Mouse (Mus musculus) right cerebral cortex, adult 18-20 months (tissue): ENCODE measurements around the gene Snap29.

ENCODE experiments used
- DNase-seq: peaks from one replicate; pipeline ENCODE4 v3.0.0; 2022; ENCODE audit warnings: mixed read lengths

The Snap29 gene

DNA sequence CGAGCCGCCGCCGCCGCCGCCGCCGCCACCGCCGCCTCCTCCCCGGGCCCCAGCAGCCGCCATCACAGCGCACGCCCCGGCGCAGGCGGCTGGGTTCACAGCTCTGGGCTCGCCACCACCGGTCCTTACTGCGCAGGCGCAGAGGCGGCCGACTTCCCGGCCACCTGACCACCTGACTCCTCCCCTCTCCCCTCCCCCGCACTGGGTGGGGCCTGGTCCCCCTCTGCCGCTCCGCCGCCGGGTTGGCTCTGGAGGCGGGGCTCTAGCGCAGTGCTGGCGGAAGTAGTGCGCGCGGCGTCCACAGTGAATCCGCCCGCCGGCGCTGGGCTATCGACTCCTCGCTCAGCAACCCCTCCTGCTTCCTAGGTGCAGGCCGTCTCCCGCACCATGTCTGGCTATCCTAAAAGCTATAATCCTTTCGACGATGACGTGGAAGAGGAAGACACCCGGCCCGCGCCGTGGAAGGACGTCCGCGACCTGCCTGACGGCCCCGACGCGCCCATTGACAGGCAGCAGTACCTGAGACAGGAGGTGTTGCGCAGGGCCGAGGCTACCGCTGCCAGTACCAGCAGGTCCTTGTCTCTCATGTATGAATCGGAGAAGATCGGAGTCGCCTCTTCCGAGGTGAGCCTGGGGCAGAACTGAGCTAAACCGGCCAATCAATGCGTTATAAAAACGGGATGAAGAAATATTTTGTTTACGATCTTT, at the start of gene Snap29, which contains the start of gene Pi4ka:
Snap29 (plus strand) TSS at position 251 of the 708 bp plus-strand sequence.
Pi4ka (minus strand) TSS at position 579 of the 708 bp plus-strand sequence.
- DNase-seq, result peak; percentile 100

DNA sequence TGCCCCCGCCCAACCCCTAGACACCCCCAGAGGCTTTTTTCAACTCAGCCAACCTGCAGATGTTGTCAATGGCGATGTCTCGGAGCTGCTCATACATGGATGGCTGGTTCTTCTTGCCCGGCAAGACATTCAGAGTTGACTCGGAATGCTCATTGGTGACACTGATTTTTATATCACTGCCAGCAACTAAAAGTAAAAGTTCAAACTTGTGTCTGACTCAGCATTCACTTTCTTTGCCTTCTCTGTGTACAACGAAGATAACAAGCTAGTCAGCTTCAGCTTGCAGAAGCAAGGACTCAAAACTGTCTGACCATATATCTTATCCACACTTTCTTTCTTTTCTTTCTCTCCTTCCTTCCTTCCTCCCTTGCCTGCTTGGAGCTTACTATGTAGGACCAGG, 49.8 kb upstream of the Snap29 start:
- DNase-seq, result no peak

DNA sequence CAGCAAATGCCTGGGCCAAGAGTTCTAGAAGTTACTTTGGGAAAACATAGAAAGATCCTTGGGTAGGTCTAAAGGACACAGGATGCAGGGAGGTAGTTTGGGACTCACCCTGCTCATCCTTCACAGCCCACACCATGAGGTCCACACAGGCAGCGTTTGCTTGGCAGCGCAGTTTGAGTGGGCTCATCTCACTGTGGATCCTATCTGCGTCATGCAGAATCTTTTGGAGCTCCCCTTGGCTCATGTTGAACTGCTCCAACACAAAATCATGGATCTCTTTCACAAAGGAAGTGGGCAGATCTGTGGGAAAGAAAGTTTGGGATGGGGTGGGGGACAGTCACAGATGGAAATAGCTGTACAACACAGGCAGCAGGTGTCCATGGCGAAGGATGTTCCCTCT, 47.0 kb upstream of the Snap29 start:
- DNase-seq, result peak; percentile 33

DNA sequence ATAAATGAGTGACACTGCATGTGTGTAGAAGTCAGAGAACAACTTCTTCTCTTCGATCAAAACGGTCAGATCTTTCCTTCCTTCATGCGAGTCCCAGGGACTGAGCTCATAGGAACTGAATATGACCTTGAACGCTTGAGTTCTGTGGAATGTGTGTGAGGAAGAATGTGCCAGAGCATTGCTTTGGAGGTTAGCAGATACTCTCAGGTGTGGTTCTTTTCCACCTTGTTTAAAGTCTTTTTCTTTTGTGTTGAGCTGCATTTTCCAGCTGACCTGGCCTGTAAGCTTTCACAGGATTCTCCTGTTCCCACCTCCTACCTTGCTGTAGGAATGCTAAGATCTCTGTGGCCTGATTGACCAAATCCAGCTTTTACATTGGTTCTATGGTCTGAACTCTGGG, 23.5 kb upstream of the Snap29 start:
- no peak for DNase-seq

- DNase-seq, result no peak
Observed at GRCm38 (mm10) chr16:17383594-17384326, 22.0 kb upstream of the Snap29 start.

DNA sequence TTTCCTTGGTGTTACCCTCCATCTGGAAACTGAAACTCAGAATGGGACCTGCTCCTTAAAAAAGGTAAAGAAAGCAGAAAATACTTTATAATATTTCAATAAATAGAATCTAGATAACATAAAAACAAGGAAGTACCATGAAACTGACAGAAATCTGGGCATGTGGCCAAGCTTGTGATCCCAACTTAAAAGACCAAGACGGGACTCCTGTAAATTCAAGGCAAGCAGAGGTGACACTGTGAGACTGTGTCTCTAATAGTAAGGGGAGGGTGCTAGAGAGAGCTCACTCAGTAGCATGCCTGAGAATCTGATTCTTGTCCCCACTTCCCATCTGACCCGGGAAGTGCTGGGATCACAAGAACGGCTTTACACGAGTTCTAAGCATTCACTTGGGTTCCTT, 13.0 kb upstream of the Snap29 start:
- DNase-seq, result no peak

DNA sequence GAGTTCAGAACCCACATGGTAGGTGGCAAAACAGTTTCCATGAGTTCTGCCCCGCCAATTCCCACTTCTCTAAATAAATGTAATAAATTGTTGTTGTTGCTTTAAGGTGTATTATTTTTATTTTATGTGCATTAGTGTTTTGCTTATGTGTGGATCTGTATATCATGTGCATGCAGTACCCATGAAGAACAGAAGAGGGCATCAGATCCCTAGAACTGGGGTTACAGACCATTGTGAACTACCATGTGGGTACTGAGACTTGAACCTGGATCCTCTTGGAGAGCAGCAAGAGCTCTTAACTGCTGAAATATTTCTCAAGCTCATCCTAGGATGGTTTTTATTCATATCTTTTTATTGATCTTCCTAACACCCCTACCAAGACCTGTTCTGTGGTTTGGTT, 2.9 kb upstream of the Snap29 start:
- DNase-seq, result peak; percentile 28

- DNase-seq, result peak; percentile 93
Observed at GRCm38 (mm10) chr16:17405271-17405696, 502 bp upstream of the Snap29 start.

GRCm38 (mm10) chr16:17406512-17407231, 886 bp downstream of the Snap29 start:
- DNase-seq, result peak; percentile 21

DNA sequence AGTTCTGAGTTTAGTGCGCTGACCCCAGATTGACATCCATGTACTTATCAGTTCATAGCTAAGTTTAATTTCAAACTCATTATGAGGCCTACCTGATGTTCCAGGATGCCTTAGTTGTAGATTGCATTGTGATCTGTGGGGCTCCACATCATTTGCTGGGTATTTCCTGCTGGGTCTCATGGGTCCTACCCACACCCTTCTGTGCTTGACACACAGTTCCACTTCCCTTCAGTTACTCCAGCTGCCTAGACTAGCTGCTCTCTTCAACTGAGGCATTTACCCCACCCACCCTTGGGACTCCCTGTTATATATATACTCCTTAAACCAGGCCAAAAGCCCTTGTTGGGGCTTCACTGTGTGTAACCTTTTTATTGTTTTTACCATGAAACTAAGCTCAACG, 3.3 kb downstream of the Snap29 start:
- no peak for DNase-seq

DNA sequence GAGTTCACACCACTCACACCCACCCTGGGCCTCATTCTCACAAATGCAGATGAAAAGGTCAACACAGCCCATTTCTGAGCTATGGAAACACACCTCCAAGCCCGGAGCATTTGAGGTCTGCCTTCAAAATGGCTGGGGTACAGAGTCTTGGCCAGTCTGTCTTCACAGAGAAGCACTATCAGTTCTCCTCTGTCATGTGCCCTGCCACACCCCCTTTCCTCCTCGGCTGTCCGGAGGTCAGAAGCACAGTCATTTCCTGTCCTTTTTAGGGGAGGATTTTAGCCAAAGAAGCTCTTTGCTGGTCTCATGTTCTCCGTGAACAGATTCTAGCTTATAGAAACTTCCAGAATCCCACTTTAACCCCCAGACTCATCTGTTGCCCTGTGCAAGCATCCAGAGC, 4.4 kb downstream of the Snap29 start:
- DNase-seq, result no peak

DNA sequence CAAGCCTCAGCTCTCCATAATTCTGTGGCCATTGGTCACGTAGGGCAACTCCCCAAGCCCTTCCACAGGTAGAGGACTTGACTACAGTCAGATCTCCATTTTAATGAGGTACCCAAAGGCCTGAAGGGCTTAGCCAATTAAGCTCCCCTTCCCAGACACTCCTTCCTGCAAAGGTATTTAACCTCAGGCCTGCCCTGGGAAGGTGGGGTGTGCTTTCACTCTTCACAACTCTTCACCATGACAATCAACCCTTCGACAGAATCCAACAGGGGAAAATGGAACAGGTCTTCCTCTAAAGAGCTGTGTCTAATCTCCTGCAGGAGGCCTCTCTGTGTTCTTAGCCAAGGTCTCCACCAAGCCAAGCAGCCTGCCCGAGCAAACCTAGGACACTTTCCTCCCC, 17.2 kb downstream of the Snap29 start:
- no peak for DNase-seq

- no peak for DNase-seq
Observed at GRCm38 (mm10) chr16:17432576-17432975, 26.8 kb downstream of the Snap29 start.

DNA sequence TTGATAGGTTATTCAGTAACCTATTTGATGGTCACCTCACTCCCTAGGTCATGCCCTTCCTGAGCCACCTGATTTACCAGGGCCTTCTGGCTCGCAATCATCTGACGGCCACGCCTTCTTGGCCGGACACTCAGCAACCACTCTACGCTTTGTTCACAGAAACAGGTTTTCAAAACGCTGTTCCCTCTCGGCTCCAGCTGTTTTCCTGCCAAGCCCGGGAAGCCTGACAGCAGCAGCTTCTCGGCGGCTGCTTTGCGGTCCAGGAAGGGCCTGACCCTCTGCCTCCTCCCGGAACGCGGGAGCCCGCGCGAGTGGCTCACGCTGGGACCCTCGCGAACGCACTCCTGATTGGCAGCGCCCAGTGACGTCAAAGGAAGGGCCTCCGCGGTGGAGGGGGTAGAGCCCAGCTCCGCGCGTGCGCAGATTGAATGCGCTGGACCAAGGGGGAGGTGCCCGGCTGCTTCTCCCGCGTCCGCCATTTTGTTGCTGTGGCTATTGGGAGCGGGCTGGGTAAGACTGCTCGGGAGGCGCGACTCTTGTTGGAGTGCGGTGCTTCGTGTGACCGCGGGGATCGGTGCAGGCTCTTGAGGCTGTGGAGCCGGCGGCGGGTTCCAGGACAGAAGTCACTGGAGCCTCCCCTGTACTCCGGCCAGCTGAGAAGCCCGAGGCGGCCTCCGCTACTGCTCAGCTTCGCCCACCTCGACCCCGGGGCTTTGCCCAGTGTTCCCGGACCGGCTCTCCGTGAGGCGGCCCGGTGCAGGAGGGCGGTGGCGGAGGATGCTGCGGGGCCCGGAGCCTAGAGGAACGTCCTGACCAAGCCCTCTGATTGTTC, 46.0 kb downstream of the Snap29 start, which contains the start of gene Crkl:
Crkl (plus strand) TSS at position 447 of the 832 bp plus-strand sequence.
- DNase-seq, result peak; percentile 98

- peak; percentile 42 for DNase-seq
Observed at GRCm38 (mm10) chr16:17452373-17452715, 46.6 kb downstream of the Snap29 start.

GRCm38 (mm10) chr16:17456901-17457300, 51.1 kb downstream of the Snap29 start:
- DNase-seq, result no peak

GRCm38 (mm10) chr16:17460254-17460653, 54.5 kb downstream of the Snap29 start:
- DNase-seq, result no peak

DNA sequence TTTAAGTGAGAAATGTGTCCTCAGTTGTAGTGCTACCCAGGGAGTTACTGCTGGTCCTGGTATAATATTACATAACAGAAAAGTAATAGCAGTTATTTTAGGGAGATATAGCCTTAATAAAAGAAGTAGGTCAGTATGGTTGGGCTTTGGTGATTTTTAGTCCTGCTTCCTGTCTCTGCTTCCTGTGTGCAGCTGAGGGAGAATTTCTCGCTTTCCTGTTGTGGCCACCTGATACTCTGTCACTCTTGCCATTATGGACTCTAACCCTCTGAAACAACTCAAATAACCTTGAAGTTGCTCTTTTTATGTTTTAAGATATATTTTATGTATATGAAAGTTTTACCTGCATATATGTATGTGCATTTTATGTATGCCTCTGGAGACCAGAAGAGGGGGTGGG, 55.8 kb downstream of the Snap29 start:
- DNase-seq, result no peak

DNA sequence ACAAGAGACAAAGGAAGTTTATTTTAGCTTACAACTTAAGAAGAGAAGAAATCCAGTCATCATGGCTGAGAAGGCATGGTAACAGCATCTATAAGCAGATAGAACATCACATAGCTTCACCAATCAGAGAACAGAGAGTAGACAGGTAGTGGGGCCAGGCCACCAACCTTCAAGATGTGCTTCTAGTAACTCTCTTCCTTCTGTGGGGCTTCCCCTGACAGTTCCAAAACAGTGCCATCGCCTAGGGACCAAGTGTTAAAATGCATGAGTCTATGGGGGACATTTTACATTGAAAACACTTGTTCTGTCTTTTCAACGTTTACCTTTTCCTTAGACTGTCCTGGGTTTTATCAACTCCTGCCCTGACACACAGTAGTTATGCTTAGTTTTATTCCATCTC, 57.4 kb downstream of the Snap29 start:
- DNase-seq, result no peak

DNA sequence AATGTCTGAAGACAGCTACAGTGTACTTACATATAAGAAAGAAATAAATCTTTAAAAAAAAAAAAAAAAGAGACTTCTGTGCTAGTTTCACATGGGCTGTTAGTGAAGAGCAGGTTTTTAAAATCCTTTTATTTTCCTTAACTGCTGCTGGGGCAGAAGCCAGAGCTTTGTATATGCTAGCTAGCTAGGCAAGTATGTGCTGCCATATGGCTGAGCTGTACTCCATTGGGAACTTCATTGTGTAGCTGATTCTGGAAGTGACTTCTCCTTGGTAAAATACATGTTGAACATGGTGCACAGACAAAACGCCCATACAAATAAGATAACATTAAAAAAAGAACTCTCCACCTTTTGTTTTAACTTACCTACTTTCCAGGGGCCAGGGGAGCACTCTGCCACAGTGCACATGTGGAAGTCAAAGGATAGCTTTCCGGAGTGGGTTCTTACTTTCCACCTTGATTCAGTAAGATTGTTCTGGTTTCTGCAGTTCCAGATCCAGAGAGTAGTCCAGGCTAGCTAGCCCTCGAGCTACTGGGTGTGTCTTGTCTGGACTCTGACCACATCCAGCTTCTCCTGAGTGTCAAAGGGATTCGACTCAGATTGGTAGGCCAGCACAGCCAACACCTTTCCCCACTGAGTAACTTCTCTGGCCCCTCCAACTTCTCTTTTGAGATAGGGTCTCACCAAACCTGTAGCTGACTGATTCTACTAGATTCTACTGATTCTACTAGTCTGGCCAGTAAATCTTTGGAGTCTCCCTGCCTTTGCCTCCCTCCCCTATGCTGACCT, 61.3 kb downstream of the Snap29 start:
- no peak for DNase-seq

GRCm38 (mm10) chr16:17472498-17472897, 66.7 kb downstream of the Snap29 start:
- no peak for DNase-seq

DNA sequence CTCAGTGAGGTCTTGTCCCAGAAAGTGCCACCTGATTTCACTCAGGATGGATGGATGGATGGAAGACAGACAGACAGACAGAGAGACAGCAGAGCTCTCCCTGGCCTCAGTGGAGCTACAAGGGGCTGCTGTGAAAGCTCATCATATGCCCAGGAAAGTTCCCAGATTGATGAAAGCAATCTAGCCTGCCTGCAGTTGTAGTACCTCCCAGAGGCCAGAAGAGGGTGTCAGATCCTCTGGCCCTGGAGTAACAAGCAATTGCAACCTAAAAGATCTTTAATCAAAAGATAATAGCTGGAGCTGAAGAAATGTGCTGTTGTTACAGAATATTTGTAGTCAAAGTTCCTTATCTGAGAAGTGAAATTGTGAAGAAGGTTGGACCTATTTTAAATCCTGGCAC, 68.3 kb downstream of the Snap29 start:
- no peak for DNase-seq
